Mouse (Mus musculus) central nervous system, embryonic 18 days (tissue): ENCODE results near the gene Tmem233. TPM values are rescaled to one million over a fixed set of nuclear protein-coding genes. Genes with fewer than 3 reads are reported as not detected.

Source experiments
- polyA plus RNA-seq: library from polyadenylated mRNA; depleted of rRNA; stranded (reverse); fragments of >200 nt; gene quantifications from 2 replicates; pipeline ENCODE4 v1.2.3, GENCODE M21; 2012; rRNA removed

The Tmem233 gene
- 0.04 and 0.82 TPM in 2 replicates for polyA plus RNA-seq

DNA sequence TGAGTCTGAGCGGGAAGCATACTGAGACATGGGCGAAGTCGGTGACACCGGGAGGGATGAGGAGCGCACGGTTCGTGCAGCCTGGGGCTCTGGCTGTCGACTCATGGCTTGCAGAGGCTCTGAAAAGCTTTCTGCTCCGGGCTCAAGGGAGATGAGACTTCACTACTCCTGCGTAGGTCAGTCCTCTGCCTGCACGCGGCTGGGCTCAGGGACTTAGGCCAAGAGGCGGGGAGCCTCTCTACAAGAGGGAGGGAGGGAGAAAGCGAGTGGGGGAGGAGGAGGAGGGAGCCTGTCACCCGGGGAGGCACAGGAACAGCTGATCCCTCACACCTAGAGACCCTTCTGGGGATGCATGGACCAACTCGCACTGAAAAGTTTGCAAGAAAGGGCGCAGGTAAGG, at the start of gene Tmem233:
Tmem233 (minus strand) TSS at position 164 of the 400 bp plus-strand sequence.

GRCm38 (mm10) chr5:116024327-116024739, 58.7 kb downstream of the Tmem233 start, which contains the start of gene Prkab1:
Prkab1 (minus strand) TSS chr5:116024508.

Other genes starting within 250 kb of the Tmem233 start
- 12.1 and 12.8 TPM in 2 replicates for gene Cit, start 238.0 kb downstream of the Tmem233 start, polyA plus RNA-seq
- gene Prkab1, start 58.7 kb downstream of the Tmem233 start, polyA plus RNA-seq = 59.0 and 67.4 TPM in 2 replicates
- 1.0 and 1.1 TPM in 2 replicates for gene Ccdc60, start 205.7 kb upstream of the Tmem233 start, polyA plus RNA-seq